Mouse (Mus musculus) heart, postnatal 36 days (tissue): ENCODE results near the gene Dnttip2. TPM values are rescaled to one million over a fixed set of nuclear protein-coding genes. Genes with fewer than 3 reads are reported as not detected.

ENCODE experiments used
- DNase-seq, 2 experiments: peaks; one replicate each; pipeline ENCODE4 v3.0.0; 2021 to 2022
- intact Hi-C: fragments of 180-260 bp; cut with DNase I; formaldehyde crosslinking; loops from one replicate; pipeline ENCODE4 v1.15.1; 2025
- microRNA-seq, 2 experiments: library from miRNA; unstranded; fragments of <30 nt; microRNA quantifications; one replicate each; pipeline ENCODE4 v1.2.0; 2021; ENCODE audit warnings: borderline number of aligned reads in 2 of 2
- total RNA-seq, 2 experiments: library from RNA; stranded (reverse); gene quantifications; 2 replicates each; pipeline ENCODE4 v1.2.3; 2021

The Dnttip2 gene
- total RNA-seq, 2 experiments from 2014 or later: 27.7 to 29.3 TPM

- no peak for DNase-seq
- intact Hi-C loops: loop anchor here (5.0 to 10.0 kb wide), 2 partner anchors 48 to 471 kb away; no protein-coding TSS in a partner anchor
Observed at GRCm38 (mm10) chr3:122313936-122314335, 39.7 kb downstream of the Dnttip2 start.

GRCm38 (mm10) chr3:122316621-122317020, 42.4 kb downstream of the Dnttip2 start:
- intact Hi-C loops: loop anchor here (10.0 kb wide), 1 partner anchor 468 kb away; no protein-coding TSS in a partner anchor

GRCm38 (mm10) chr3:122317339-122317738, 43.2 kb downstream of the Dnttip2 start:
- intact Hi-C loops: loop anchor here (10.0 kb wide), 1 partner anchor 467 kb away; no protein-coding TSS in a partner anchor
- no peak for DNase-seq

More at GRCm38 (mm10) chr3:122316621-122317020, 42.4 kb downstream of the Dnttip2 start:
- DNase-seq: no peak

- intact Hi-C loops: no loop called here
- no peak for DNase-seq
Observed at GRCm38 (mm10) chr3:122322226-122322625, 48.0 kb downstream of the Dnttip2 start.

GRCm38 (mm10) chr3:122323841-122324240, 49.7 kb downstream of the Dnttip2 start:
- no peak for DNase-seq
- intact Hi-C loops: no loop called here

GRCm38 (mm10) chr3:122324528-122324927, 50.3 kb downstream of the Dnttip2 start:
- DNase-seq: no peak
- intact Hi-C loops: no loop called here

GRCm38 (mm10) chr3:122330484-122330883, 56.3 kb downstream of the Dnttip2 start:
- DNase-seq: no peak
- intact Hi-C loops: no loop called here

GRCm38 (mm10) chr3:122333493-122333892, 59.3 kb downstream of the Dnttip2 start:
- intact Hi-C loops: no loop called here
- DNase-seq: peak in 1 of 2 experiments; percentile 12

GRCm38 (mm10) chr3:122333902-122334301, 59.7 kb downstream of the Dnttip2 start:
- intact Hi-C loops: no loop called here
- no peak for DNase-seq

- DNase-seq: no peak
- intact Hi-C loops: no loop called here
Observed at GRCm38 (mm10) chr3:122334375-122334774, 60.2 kb downstream of the Dnttip2 start.

Small RNAs within 50 kb of the gene (microRNA-seq; reads per million reads assigned to microRNA genes)
- 0 reads per million in 2 experiments for gene Gm22903
- gene Mir760: 21.7 to 26.9 reads per million in 2 experiments

Other genes with a start within 250 kb of the Dnttip2 start
- gene Abca4, start 229.9 kb upstream of the Dnttip2 start, total RNA-seq: 1 to 10 TPM; 1.9 to 2.0 TPM
- gene Gclm, start 28.8 kb upstream of the Dnttip2 start, total RNA-seq: 10 to 100 TPM; 56.9 to 74.7 TPM
- 1 to 10 TPM; 6.3 to 8.2 TPM for gene Bcar3, start 19.7 kb downstream of the Dnttip2 start, total RNA-seq